Mouse (Mus musculus) retina, postnatal 1 day (tissue): Measurements from ENCODE around the gene BC005561.
"Not testable (repeated sequence)": the region's sequence is repeated elsewhere in the genome, so short reads cannot be mapped to it uniquely, and the experiment has no call there.

Experiments used
- DNase-seq: peaks from one replicate; pipeline ENCODE4 v3.0.0-alpha.2; 2012

BC005561 gene

GRCm38 (mm10) chr5:104508195-104508891 is at the start of gene BC005561:
BC005561 (plus strand) TSS chr5:104508352.
- DNase-seq, result peak; percentile 94

DNA sequence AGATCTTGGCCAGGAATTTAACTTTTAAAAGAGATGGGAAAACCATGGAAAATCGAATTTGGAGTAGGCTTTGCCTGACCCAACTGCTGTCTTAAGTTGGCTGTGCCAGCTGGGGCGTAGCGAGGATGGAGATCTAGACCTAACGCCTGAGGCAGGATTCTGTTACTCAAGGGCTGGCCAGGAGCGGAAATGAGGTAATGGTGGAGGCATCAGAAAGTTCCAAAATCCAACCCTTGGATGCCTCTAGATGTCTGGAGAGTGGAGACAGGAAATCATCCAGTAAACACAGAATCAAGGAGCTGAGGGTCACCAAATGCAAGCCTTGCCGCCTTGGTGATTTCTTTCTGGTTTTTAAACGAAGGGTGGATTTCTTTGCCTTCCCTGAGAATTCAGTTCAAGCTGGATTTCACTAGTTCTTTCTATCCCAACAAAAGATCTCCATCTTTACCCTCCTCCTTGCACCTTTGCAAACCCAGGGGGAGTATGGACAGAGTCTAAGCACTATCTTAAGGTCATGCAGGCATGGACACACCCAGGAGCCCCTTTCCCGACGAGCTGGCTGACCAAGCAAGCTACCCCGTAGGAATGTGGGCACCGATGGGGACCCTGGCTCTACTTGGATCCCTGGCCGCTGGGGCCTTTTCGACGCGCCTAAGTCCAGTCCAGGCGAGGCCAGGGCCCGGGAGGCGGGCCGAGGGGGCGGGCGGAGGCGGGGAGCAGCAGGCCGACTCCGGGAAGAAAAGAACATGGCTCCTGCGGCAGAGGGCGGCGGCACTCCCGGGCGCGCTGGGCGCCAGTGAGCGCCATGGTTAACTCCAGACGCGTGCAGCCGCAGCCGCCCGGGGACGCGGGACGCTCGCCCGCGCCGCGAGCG is 49.1 kb upstream of the BC005561 start, which contains the start of gene Pkd2:
Pkd2 (plus strand) TSS at position 619 of the 874 bp plus-strand sequence.
- DNase-seq, result peak; percentile 87

DNA sequence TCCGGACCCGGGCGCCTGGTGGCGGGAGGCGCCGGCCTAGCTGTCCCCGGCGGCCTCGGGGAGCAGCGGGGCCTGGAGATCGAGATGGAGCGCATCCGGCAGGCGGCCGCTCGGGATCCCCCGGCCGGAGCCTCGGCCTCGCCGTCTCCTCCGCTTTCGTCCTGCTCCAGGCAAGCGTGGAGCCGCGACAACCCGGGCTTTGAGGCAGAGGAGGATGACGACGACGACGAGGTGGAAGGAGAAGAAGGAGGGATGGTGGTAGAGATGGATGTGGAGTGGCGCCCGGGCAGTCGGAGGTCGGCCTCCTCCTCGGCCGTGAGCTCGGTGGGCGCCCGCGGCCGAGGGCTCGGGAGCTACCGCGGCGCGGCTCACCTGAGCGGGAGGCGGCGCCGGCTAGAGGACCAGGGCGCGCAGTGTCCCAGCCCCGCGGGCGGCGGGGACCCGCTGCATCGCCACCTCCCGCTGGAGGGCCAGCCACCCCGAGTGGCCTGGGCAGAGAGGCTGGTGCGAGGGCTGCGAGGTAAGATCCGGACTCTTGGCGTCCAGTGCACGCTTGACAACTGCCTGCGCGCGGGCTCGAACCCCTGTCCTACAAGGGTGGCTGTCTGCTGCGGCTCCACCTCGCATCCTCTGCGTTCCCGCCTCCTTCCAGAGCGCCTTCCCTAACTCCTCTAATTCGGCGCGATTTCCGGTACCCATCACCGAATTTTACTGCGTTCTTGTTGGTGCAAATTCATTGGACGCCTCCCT is 48.3 kb upstream of the BC005561 start:
- peak; percentile 73 for DNase-seq

- DNase-seq, result no peak
Observed at GRCm38 (mm10) chr5:104460456-104460838, 47.7 kb upstream of the BC005561 start.

GRCm38 (mm10) chr5:104460856-104461255 is 47.3 kb upstream of the BC005561 start:
- DNase-seq, result peak; percentile 26

DNA sequence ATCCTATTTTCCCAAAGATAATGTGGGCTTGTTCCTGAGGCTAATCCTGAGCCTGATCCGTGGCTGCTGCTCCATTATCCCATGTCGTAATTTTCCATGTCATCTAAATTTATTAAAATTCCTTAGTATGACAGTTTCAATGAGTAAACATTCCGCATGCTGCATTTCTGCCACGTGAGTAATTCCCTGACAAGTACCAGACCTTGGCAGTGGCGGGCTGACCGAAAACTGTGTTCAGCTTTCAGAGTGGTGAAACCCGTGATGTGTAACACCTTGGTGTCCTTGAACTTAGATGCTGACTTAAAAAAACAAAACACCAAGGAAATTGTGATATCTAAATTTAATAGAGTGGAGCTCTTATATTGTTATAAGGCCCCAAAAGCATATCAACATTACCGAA is 42.9 kb upstream of the BC005561 start:
- no peak for DNase-seq

DNA sequence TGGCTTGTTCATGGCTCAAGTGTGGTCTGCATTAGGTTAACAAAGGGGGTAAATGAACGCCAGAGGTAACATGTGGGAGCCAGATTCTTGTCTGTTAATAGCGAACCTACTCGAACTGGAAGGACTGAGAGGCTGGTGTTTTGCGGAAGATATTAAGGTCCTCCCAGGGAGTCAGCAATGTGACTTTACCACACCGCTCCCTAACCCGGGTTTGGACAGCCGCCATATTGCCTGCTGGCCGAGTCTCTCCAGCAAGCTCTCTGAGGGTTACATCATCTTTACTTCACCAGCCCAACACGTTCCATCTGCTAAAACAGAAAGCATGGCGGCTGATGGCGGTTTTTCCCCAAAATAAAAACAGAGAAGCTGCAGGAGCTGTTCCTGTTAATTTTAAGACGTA is 42.4 kb upstream of the BC005561 start:
- DNase-seq, result no peak

GRCm38 (mm10) chr5:104466816-104467215 is 41.3 kb upstream of the BC005561 start:
- DNase-seq, result no peak

DNA sequence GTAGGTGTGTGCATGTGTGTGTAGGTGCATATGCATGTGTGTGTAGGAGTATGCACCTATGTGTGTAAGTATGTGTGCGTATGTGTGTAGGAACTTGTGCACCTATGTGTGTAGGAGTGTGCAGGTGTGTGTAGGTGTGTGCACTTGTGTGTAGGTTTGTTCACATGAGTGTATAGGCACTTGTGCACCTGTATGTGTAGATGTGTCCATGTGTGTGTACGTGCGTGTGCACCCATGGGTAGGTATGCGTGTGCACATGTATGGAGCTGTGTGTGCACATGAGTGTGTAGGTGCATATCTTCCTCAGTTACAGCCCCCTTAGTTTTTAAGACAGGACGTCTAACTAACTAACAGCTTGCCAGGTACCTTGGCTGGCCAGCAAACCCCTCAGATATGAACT is 39.6 kb upstream of the BC005561 start:
- DNase-seq, result no peak

DNA sequence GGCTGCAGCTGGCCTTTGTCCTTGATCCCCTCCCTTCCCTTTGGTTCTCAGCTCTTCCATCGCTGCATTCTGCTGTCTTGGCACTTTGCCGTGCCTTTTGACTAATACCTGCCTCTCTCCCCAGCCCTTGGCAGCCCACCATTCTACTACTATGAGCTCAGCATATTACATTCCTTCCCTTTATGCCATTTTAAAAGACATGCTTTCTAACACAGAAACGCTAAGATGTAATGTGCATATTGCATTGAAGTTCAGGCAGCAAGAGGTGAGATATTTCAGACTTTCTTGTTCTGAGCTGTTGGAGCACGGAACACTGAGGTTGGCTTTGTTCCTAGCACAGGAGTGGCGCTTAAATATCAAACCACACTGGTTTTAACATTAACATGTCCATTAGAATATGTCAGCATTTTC is 37.2 kb upstream of the BC005561 start:
- DNase-seq, result no peak

DNA sequence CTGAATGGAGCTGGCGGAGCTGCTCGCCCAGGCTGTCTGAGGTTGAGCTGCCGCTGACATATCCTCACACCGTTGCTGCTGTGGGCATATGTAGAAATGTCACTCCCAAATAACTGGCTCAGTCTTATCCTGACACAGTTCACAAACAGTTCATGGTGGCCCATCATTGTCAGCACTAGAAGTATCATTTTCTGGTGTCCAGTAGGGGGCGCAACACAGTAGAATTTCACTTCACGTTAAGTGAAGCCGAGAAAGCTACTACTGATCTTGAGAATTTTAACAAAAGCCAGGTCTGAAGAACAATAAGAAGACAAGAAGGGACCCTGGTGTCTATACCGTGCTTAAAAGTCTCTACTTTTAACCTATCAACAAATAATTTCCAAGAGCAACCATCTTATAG is 35.8 kb upstream of the BC005561 start:
- peak; percentile 13 for DNase-seq

- no peak for DNase-seq
Observed at GRCm38 (mm10) chr5:104480367-104480766, 27.8 kb upstream of the BC005561 start.

GRCm38 (mm10) chr5:104482856-104483255 is 25.3 kb upstream of the BC005561 start:
- no peak for DNase-seq

- DNase-seq, result peak; percentile 38
Observed at GRCm38 (mm10) chr5:104491561-104491960, 16.6 kb upstream of the BC005561 start.

DNA sequence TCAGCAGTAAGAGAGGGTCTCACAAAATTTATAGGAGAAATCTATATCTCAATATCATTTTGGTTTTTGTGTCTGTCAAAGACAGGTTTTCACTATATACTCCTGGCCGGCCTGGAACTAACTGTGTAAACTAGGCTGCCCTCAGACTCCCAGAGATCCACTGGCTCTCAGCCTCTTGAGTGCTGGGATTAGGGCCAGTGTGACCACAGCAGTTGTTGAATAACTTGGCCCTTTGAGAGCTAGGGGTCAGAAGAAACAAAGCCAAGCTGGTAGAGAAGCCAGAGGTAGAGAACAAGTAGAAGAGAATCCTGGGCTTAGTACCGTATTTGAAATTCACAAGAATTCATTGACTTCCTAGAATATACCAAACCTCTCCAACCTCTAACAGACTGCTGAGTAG is 3.3 kb upstream of the BC005561 start:
- no peak for DNase-seq

DNA sequence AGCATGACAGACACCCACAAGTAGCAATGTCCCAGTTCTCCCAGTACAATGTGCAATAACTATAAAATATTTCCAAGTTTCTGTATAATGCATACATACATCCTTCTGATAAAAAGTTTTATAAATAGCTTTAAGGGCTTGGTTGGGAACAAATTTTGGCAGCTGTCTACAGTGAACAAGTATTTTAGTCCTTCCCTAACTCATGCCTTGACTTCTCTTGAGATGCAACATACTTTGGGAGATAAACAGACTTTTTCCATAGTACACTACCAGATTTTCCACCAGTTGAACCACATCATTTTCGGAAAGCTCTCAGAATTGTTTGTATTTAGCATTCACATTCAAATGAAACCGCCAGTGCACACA is 340 bp upstream of the BC005561 start:
- DNase-seq, result no peak

GRCm38 (mm10) chr5:104511211-104511610 is 3.1 kb downstream of the BC005561 start:
- no peak for DNase-seq

DNA sequence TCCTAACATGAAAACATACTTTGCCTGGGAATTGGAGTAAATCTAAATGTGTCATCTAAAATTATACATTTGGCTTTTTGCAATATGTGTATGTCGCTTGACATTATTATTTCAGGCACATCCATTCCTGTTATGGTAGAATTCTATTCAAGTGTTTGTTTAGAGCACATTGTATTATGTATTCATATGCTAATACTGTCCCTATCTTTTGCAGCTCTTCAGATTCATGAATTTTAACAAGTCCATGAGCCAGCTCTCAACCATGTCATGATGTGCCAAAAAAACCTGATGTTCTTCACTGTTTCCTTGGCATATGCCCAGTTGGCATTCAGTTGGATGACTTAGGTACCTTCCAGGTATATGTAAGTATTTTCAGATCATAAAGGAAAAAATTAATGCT is 30.5 kb downstream of the BC005561 start:
- DNase-seq, result no peak

DNA sequence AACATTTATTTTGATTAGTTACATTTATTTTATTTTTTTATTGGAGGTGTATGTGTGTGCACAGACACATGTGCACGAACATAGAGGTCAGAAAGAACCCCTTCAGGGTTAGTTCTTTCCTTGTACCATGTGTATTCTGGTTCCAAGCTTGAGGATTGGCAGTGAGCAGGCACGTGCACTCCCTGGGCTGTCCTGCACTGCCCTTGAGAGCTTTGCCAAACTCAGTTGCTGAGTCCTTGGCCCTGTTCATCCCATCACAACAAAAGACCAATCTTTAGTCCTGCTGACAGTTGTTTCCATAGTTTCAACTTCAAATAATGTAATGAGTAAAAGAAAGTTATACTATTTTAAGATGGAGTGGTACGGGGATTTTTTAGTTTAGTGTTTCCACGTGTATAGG is 31.2 kb downstream of the BC005561 start:
- DNase-seq, result no peak

DNA sequence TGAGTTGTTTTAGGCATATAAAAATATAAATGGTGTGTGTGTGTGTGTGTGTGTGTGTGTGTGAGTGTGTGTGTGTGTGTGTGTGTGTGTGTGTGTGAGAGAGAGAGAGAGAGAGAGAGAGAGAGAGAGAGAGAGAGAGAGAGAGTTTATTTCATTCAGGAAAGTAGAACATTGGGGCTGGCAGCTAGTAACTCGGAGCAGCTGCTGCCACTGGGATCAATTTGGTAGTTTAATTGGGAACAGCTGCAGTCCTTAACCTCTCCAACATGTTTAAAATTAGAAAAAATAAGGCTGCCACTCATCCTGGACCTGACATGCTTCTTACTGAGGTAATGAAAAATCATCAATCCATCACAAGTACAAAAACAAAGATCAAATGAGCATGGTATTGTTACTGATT is 59.9 kb downstream of the BC005561 start:
- DNase-seq, result not testable (repeated sequence)

DNA sequence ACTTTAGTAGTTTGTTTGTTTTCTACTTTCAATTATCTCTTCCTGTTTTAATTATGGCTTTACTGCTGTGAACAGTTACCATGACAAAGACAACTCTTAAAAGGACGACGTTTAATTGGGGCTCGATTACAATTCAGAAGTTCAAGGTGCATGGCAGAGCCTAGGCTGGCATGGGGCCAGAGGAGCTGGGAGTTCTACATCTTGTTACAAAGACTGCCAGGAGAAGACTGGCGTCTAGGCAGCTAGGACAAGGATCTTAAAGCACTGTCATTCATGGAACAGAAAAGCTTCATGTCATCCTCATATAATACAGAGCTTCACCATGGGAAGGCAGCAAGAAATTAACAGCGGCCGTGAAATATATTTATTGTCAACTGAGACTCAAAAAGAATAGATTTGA is 62.6 kb downstream of the BC005561 start:
- DNase-seq, result peak; percentile 45

DNA sequence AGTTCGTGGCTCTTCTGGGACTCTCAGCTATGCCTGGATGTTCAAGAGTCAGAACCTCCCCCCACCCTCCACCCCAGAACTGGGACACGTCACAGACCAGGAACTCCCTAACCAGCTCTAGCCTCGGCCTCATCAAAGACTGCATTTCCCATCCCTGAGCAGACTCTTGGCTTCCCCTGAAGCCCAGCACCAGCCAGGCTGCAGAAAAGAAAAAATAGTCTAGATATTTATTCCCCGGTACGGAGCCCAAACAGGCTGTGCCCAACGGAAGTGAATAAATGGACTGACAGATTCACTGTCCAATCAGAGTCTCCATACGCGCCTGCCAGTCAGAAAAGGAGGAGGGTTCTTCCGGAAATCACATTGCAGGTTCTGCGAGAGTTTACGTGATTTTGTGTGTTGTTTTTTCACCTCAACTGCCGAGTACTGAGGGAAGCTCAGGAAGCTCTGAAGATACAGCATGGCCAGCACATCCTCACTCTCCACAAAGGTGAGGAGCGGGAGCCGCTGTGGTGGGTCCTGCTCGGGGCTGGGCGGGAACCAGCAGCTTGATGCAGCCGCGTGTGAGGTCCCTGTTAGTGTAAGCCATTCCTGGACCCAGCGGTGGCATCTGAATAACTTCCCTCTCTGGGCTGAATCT is 63.2 kb downstream of the BC005561 start:
- DNase-seq, result peak; percentile 96
